Mouse (Mus musculus): ENCODE data around the gene Tyrobp. TPM values are rescaled to one million over a fixed set of nuclear protein-coding genes. Genes with fewer than 3 reads are reported as not detected.

Tyrobp gene
- polyA plus RNA-seq, 1 experiment = 43.0 TPM

DNA sequence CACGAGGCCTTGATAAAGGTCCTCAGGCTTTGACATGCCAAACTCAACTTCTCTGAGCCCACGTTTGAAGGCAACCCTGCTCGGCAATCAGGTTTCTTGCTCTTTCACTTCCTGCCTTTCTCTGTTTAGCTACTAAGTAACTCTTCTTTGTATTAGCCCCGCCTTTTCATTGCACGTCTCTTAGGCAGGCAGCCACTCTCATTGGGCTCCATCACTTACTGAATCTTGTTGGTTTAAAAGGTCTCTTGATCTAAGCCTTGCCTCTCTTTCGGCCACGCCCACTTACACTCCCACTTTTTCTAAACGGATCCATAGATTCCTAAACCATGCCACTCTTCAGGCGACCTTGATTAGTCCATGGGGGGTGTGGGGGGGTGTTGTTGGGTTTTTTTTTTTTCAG lies 30.1 kb downstream of the Tyrobp start:
- H3K27ac ChIP-seq (replicated peaks; ENCODE audit: low read depth, low read length) = no peak overlapping the region
- no peaks in the 10 kb centered on the region for H3K4me1 ChIP-seq (ENCODE audit: control insufficient read depth, insufficient read depth, insufficient read length, low read length)
- no peak overlapping the region for H3K4me3 ChIP-seq (ENCODE audit: insufficient read depth, low read depth, low read length)

DNA sequence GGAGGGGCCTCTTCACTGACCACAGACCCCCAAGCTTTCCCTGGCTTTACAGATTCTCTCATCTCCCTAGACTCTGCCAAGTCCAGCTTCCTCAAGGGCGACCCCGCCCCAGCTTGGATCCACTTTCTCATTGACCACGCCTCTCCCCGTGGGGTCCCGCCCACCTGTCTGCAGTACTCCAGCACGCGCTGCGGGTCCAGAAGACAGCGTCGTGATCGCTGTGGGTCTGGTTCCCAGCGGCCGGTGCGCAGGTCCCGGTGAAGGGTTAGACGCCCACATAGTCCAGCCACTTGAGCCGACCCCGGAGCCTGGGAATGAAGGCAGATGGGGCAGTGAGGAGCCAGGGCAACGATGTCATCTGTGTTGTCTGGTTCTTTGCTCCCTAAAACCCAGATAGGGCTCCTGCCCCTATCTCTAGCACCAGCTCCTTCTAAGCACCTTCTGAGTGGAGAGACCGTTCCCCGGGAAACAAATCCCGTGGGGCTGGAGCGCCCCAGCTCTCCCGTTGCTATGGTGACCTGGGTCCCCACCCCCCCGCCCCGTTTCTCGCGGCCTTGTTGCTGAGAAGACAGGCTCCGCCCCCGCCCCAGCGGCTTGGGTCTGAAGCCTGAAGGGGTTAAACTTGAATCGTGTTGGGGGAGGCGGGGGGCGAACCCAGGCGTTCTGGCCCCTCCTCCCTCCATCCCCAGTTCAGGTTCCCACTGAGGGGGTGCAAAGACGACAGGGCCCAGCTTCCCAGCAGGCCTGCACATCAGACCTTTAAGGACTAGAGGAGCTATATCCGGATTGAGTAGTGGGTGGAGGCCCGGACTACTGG lies 30.8 kb downstream of the Tyrobp start:
- Histone ChIP-seq H3K4me3 (ENCODE audit: insufficient read depth, low read depth, low read length) (peak overlapping the region; percentile 66), H3K4me1 (ENCODE audit: control insufficient read depth, insufficient read depth, insufficient read length, low read length) (no peaks in the 10 kb centered on the region), H3K27ac (replicated peaks; ENCODE audit: low read depth, low read length) (no peak overlapping the region)

DNA sequence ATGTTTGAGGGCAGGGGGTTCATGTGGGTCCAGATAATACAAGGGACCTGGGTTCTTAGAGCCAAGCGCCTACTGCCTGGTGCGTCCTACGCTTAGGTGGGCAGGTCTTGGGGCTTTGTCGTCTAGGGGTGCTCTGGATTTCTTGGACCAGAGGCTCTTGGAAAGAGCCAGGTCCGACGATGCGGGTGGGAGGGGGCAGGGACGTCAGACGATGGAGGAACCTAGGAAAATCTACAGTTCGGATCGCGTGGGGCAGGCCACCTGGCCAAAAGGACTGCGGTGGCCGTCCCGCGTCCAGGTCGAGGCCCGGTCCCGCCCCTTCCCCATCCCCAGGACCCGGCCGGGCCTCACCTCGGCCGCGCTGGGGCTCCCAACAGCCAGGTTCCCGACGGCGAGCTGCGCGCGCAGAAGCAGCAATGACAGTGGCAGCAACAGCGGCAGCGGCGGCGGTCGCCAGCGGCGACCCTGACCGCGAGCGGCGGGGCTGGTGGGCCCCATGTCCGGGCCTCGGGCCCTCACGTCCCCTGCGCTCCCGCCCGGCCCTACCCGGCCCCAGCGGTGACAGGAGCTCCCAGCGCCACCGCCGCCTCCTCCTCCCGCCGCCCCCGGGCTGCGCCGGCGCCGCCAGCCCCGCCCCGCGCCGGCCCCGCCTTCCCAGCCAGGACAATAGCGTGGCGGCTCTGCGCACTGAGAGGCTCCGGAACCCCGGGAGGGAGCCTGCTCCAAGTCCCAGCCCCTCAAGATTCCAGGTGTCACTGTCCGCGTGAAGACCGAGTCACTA lies 31.6 kb downstream of the Tyrobp start, which contains the start of gene Aplp1:
Aplp1 (minus strand) TSS at position 565 of the 781 bp plus-strand sequence.
- Histone ChIP-seq H3K4me3 (ENCODE audit: insufficient read depth, low read depth, low read length) (peak within 1 kb of the TSS; percentile 66), H3K4me1 (ENCODE audit: control insufficient read depth, insufficient read depth, insufficient read length, low read length) (no peaks in the 10 kb centered on the region), H3K27ac (replicated peaks; ENCODE audit: low read depth, low read length) (no peak within 1 kb of the TSS)

- no peak overlapping the region for H3K4me3 ChIP-seq (ENCODE audit: insufficient read depth, low read depth, low read length)
- H3K27ac ChIP-seq (replicated peaks; ENCODE audit: low read depth, low read length) = no peak overlapping the region
- no peaks in the 10 kb centered on the region for H3K4me1 ChIP-seq (ENCODE audit: control insufficient read depth, insufficient read depth, insufficient read length, low read length)
These were observed 36.7 kb downstream of the Tyrobp start for GRCm38 (mm10) chr7:30450241-30450640.

- Histone ChIP-seq H3K27ac (replicated peaks; ENCODE audit: low read depth, low read length) (no peak overlapping the region), H3K4me3 (ENCODE audit: insufficient read depth, low read depth, low read length) (no peak overlapping the region), H3K4me1 (ENCODE audit: control insufficient read depth, insufficient read depth, insufficient read length, low read length) (no peaks in the 10 kb centered on the region; the same call in 1 of the 2 replicates)
These were observed 39.8 kb downstream of the Tyrobp start for GRCm38 (mm10) chr7:30453327-30453726.

GRCm38 (mm10) chr7:30453766-30454165 lies 40.2 kb downstream of the Tyrobp start:
- Histone ChIP-seq H3K4me1 (ENCODE audit: control insufficient read depth, insufficient read depth, insufficient read length, low read length) (no peaks in the 10 kb centered on the region; the same call in 1 of the 2 replicates), H3K4me3 (ENCODE audit: insufficient read depth, low read depth, low read length) (no peak overlapping the region), H3K27ac (replicated peaks; ENCODE audit: low read depth, low read length) (no peak overlapping the region)

DNA sequence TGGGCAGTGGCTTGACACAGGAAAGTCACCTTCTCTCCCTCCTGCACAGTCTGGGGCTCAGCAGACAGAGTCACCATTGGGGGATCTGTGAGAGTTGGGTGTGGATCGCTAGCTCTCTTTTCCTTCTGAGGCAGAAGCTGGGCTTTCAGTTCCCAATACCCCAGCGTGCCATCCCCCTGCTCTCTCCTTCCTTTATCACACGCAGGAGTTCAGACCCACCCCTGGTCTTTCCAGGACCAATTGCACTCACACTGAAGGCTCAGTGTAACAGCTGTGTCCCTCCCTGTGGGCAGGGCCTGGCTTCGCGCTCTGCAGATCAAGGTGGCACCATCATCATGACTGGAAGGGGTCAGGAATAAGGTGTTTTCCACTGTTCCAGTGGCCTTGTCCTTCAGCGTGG lies 40.7 kb downstream of the Tyrobp start:
- no peak overlapping the region for H3K27ac ChIP-seq (replicated peaks; ENCODE audit: low read depth, low read length)
- H3K4me3 ChIP-seq (ENCODE audit: insufficient read depth, low read depth, low read length) = no peak overlapping the region
- H3K4me1 ChIP-seq (ENCODE audit: control insufficient read depth, insufficient read depth, insufficient read length, low read length) = no peaks in the 10 kb centered on the region; the same call in 1 of the 2 replicates

DNA sequence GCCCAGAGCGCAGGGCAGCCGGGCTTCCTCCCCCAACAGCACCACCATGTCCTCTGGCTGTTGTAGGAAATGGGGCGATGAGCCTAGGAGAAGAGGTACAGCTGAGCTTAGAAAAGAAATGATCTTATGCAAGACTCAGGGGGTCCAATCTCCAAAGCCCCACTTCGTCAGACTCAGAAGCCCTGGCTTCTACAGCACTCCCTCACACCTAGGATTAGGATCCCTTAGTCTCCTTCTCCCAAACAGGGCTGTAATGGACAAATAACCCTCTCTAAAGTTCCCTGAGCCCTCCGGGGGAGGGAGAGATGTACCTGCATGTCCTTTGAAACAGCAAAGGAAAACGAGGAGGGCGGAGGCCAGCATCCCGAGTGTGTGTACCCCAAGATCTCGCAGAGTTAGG lies 42.9 kb downstream of the Tyrobp start:
- H3K27ac ChIP-seq (replicated peaks; ENCODE audit: low read depth, low read length) = no peak overlapping the region
- no peaks in the 10 kb centered on the region; the same call in 1 of the 2 replicates for H3K4me1 ChIP-seq (ENCODE audit: control insufficient read depth, insufficient read depth, insufficient read length, low read length)
- no peak overlapping the region for H3K4me3 ChIP-seq (ENCODE audit: insufficient read depth, low read depth, low read length)

GRCm38 (mm10) chr7:30456911-30457628 lies 43.5 kb downstream of the Tyrobp start:
- Histone ChIP-seq H3K4me1 (ENCODE audit: control insufficient read depth, insufficient read depth, insufficient read length, low read length) (no peaks in the 10 kb centered on the region; the same call in 1 of the 2 replicates), H3K4me3 (ENCODE audit: insufficient read depth, low read depth, low read length) (no peak overlapping the region), H3K27ac (replicated peaks; ENCODE audit: low read depth, low read length) (no peak overlapping the region)

DNA sequence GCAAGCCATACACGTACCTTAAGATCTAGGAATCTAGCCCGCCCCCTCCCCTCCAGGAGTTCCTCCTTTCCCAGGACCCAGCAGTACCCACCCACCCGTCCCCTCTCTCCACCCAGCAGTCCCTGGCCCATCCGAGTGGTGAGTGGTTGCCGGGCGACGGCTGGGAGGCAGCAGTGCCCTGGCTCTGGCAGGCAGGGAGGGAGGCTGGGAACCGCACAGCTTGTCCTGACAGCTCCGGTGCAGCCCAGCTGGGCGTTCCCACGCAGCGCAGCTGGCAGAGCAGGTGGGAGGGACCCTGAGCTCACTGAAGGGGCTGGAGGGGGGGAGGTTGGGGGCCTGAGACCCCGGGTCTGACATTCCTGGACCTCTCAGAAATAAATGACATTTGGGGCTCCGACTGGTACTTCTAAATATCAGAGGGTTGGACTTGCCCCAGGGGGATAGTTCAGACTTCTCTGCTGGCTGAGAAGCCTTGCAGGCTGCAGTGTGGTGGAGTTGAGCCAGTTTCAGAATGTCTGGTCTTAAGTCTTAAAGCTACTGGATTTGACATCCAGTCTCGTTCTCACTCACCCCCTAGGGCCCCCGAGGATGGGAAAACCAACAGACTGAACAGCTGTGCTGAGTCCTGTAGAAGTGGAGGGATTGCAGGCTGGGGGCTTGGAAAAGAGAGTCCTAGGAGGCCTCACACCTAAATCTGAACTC lies 44.2 kb downstream of the Tyrobp start, which contains the start of the genes Kirrel2 and Nphs1:
Kirrel2 (minus strand) TSS at position 62 of the 702 bp plus-strand sequence.
Nphs1 (plus strand) TSS at position 687 of the 702 bp plus-strand sequence.
- H3K4me3 ChIP-seq (ENCODE audit: insufficient read depth, low read depth, low read length) = no peak within 1 kb of the TSS
- H3K27ac ChIP-seq (replicated peaks; ENCODE audit: low read depth, low read length) = no peak within 1 kb of the TSS
- no peaks in the 10 kb centered on the region; the same call in 1 of the 2 replicates for H3K4me1 ChIP-seq (ENCODE audit: control insufficient read depth, insufficient read depth, insufficient read length, low read length)

DNA sequence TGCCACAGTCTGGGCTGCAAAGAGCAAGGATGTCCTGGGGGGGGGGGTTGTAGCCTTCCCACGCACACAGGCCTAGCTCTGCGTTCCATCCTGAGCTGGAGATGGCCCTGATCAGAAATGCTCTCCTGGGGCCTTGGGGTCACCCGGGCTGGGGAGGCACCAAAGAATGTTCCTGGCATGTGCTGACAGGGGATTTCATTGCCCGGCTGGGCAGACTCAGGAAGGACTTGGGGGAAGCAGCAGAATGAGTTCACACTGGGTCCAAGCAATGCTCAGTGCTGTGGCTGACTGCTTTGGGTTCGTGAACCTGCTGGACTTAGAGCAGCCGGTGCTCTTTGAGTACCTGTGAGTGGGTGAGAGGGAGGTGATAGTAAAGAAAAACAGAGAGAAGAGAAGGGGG lies 45.9 kb downstream of the Tyrobp start:
- H3K4me1 ChIP-seq (ENCODE audit: control insufficient read depth, insufficient read depth, insufficient read length, low read length) = no peaks in the 10 kb centered on the region; the same call in 1 of the 2 replicates
- H3K4me3 ChIP-seq (ENCODE audit: insufficient read depth, low read depth, low read length) = no peak overlapping the region
- H3K27ac ChIP-seq (replicated peaks; ENCODE audit: low read depth, low read length) = no peak overlapping the region

DNA sequence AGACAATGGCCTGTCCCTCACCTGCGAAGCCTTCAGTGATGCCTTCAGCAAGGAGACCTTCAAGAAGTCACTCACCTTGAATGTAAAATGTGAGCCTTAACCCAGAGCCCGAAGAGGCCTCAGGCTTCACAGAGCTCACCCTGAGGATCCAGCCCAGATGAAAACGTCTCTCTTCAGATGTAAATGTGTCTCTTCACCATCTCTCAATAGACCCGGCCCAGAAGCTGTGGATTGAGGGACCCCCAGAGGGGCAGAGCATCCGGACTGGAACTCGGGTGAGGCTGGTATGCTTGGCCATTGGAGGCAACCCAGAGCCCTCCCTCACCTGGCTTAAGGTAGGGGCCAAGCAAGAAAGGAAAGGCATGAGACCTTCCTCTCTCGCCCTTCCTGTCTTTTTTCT lies 50.0 kb downstream of the Tyrobp start:
- no peaks in the 10 kb centered on the region for H3K4me1 ChIP-seq (ENCODE audit: control insufficient read depth, insufficient read depth, insufficient read length, low read length)
- no peak overlapping the region for H3K4me3 ChIP-seq (ENCODE audit: insufficient read depth, low read depth, low read length)

DNA sequence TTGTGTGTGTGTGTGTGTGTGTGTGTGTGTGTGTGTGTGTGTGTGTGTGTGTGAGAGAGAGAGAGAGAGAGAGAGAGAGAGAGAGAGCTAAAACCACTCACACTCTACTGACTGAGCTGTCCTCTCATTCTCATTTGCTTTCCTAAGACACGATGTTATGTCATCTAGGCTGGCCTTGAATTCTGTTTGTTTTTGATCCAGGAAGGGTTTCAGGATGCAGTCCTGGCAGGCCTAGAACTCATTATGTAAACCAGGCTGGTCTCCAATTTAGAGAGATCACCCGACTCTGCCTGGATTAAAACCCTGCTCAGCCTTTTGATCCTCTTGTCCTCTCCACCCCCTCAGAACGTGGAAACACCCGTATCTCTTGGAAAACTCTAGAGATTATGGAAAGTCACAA lies 50.4 kb downstream of the Tyrobp start:
- no peak overlapping the region for H3K4me3 ChIP-seq (ENCODE audit: insufficient read depth, low read depth, low read length)
- H3K4me1 ChIP-seq (ENCODE audit: control insufficient read depth, insufficient read depth, insufficient read length, low read length) = no peaks in the 10 kb centered on the region
- H3K27ac ChIP-seq (replicated peaks; ENCODE audit: low read depth, low read length) = no peak overlapping the region

More for the DNA sequence above, 50.0 kb downstream of the Tyrobp start:
- H3K27ac ChIP-seq (replicated peaks; ENCODE audit: low read depth, low read length) = no peak overlapping the region

GRCm38 (mm10) chr7:30464816-30465300 lies 51.3 kb downstream of the Tyrobp start:
- Histone ChIP-seq H3K4me3 (ENCODE audit: insufficient read depth, low read depth, low read length) (no peak overlapping the region), H3K27ac (replicated peaks; ENCODE audit: low read depth, low read length) (no peak overlapping the region), H3K4me1 (ENCODE audit: control insufficient read depth, insufficient read depth, insufficient read length, low read length) (no peaks in the 10 kb centered on the region)

Measured in brown adipose tissue, adult 24 weeks (tissue).